Mouse (Mus musculus): ENCODE measurements at regions not wholly inside any gene's neighbourhood (a gene's known extent, or its start where the extent isn't known, plus 50 kb on each side); places are given as distances from the start of the nearest gene placed in this dataset.

DNA sequence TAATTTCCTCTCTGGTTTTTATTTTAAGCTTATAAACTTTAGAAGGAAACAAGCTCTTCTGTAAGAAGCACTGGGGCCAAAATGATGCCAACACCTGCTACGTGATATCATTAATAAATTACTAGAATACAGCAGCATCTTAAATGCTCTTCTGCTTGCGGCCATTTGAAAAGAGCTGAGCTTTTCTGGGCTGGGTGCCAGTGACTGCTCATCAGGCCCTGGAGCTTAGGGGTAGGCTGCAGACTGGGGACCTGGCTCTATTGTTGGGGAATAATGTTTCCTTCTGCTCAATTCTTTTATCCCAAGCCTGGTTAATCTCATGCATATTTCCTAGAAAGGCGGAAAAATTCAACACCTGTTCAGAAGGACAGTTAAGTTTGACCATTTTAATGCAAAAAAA, 436.7 kb upstream of the Zdhhc25 start:
- no peak for TF ChIP-seq ZNF384 (IDR thresholded peaks at IDR 0.05; ENCODE audit: low read depth, low read length)
- no peak for TF ChIP-seq HCFC1 (IDR thresholded peaks at IDR 0.05; ENCODE audit: borderline replicate concordance, insufficient read depth, low read length)

All from ES-E14 (cell line).